In the genomic region with DNA sequence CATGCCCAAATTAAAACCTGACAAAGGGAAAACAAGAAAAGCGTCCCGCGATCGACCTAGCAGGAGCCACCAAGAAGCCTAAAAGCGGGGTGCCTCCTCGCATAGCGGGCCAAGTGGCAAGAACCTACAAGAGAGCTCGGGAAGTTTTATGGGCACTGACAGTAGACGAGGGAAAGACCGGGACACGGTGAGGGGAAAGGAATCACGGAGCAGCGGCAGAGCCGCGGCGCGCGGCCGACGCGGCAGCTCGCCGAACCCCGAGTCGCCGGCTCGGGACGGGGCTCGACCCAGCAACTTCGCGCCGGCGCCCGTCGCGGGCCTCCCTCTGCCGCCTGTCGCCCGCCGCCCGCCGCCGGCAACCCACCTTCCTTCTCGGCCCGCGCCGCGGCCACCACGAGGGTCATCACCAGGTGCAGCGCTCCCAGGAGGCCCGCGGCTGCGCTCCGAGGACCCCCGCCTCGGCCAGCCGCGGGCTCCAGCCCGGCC, we compare ENCODE assay signal across 7 mouse cellular contexts. TPM values are rescaled to one million over a fixed set of nuclear protein-coding genes. Genes with fewer than 3 reads are reported as not detected.
DNase-seq lines count a peak whose midpoint lies in the region; ATAC-seq and TF ChIP-seq lines count a peak whose summit lies in the region.

No protein-coding gene starts in this region.

- peaks cover 13% of the 10 kb centered on the region for H3K4me1 ChIP-seq in forebrain, postnatal 0 days (ENCODE audit: insufficient read depth)
- H3K4me1 ChIP-seq in intestine, embryonic 16.5 days (ENCODE audit: control insufficient read depth, insufficient read depth, low read length), result peaks cover 29% of the 10 kb centered on the region

- peak; percentile 66 for DNase-seq in A20 (ENCODE audit: low read depth, low spot score)
- peak; percentile 62 for DNase-seq in forebrain, postnatal 0 days
- DNase-seq in lung, postnatal 14 days, result peak; percentile 49
- peak; percentile 33 for DNase-seq in splenic B cell, adult 2 months (ENCODE audit: low read depth, low spot score)

- H3K79me2 ChIP-seq in C2C12 (ENCODE audit: control insufficient read depth, insufficient read depth), result peaks cover 56% of the 10 kb centered on the region

- H3K36me3 ChIP-seq in C2C12 (ENCODE audit: control insufficient read depth, insufficient read depth), result no peaks in the 10 kb centered on the region
- H3K36me3 ChIP-seq in forebrain, postnatal 0 days (ENCODE audit: insufficient read depth), result no peaks in the 10 kb centered on the region
- no peaks in the 10 kb centered on the region for H3K36me3 ChIP-seq in intestine, embryonic 16.5 days (ENCODE audit: control insufficient read depth, insufficient read depth, low read length)
- no peaks in the 10 kb centered on the region for H3K36me3 ChIP-seq in splenic B cell, adult 2 months (ENCODE audit: control insufficient read depth, insufficient read depth, low read length, poor library complexity, severe bottlenecking)

- no peaks in the 10 kb centered on the region for H3K27me3 ChIP-seq in C2C12 (ENCODE audit: control insufficient read depth, insufficient read depth, insufficient read length)
- H3K27me3 ChIP-seq in forebrain, postnatal 0 days (ENCODE audit: insufficient read depth, low read length), result no peaks in the 10 kb centered on the region
- no peaks in the 10 kb centered on the region for H3K27me3 ChIP-seq in intestine, embryonic 16.5 days (replicated peaks; ENCODE audit: control insufficient read depth, insufficient read depth, low read length)
- no peaks in the 10 kb centered on the region for H3K27me3 ChIP-seq in splenic B cell, adult 2 months (ENCODE audit: control insufficient read depth, insufficient read depth, low read length, poor library complexity, severe bottlenecking)

- H3K9me3 ChIP-seq in forebrain, postnatal 0 days (ENCODE audit: low read length), result no peaks in the 10 kb centered on the region
- no peaks in the 10 kb centered on the region for H3K9me3 ChIP-seq in intestine, embryonic 16.5 days (ENCODE audit: control insufficient read depth, low read length)

- H3K4me2 ChIP-seq in forebrain, postnatal 0 days (ENCODE audit: low read depth), result peak overlapping the region; percentile 69
- peak overlapping the region; percentile 73 for H3K4me2 ChIP-seq in intestine, embryonic 16.5 days (ENCODE audit: low read depth, low read length)

- no peak for TF ChIP-seq CTCF in C2C12 (IDR thresholded peaks at IDR 0.05; ENCODE audit: control insufficient read depth, insufficient read depth, insufficient read length)
- no peak for TF ChIP-seq CTCF in forebrain, postnatal 0 days (IDR thresholded peaks at IDR 0.05; ENCODE audit: low read depth)

- peak overlapping the region; percentile 99 for H3ac ChIP-seq in C2C12 (ENCODE audit: control insufficient read depth, insufficient read length, low read depth)

- peak overlapping the region; percentile 96 for H3K27ac ChIP-seq in forebrain, postnatal 0 days (ENCODE audit: low read depth, low read length)
- peak overlapping the region; percentile 89 for H3K27ac ChIP-seq in intestine, embryonic 16.5 days (ENCODE audit: low read length)

- under 1% methylated on average over 36 of the region's 59 CpGs for WGBS in forebrain, postnatal 0 days
- under 1% methylated on average over 51 of the region's 59 CpGs for WGBS in intestine, embryonic 16.5 days

- H3K9ac ChIP-seq in forebrain, postnatal 0 days, result peak overlapping the region; percentile 96
- H3K9ac ChIP-seq in intestine, embryonic 16.5 days (ENCODE audit: low read depth, low read length), result peak overlapping the region; percentile 100

- H3K4me3 ChIP-seq in C2C12 (ENCODE audit: insufficient read depth, poor library complexity, severe bottlenecking), result peak overlapping the region; percentile 82
- peak overlapping the region; percentile 97 for H3K4me3 ChIP-seq in forebrain, postnatal 0 days (ENCODE audit: low read depth, low read length)
- H3K4me3 ChIP-seq in intestine, embryonic 16.5 days (ENCODE audit: low read length), result peak overlapping the region; percentile 94

- peak; percentile 26; the same call in 1 of the 2 replicates for ATAC-seq in cerebellum, adult (ENCODE audit: insufficient number of reproducible peaks, low FRiP score, low TSS enrichment)
- no peak for ATAC-seq in forebrain, postnatal 0 days
- ATAC-seq in intestine, embryonic 16.5 days, result peak; percentile 1; the same call in 1 of the 2 replicates

- H3K79me3 ChIP-seq in C2C12 (ENCODE audit: low read depth), result peaks cover 46% of the 10 kb centered on the region

TF ChIP-seq in C2C12, 6 proteins besides CTCF, POLR2A, EP300 and RAD21:
- TF ChIP-seq FOSL1 (IDR thresholded peaks at IDR 0.05; ENCODE audit: insufficient read depth, low read length, poor library complexity, severe bottlenecking) (no peak), MYOG (IDR thresholded peaks at IDR 0.05; ENCODE audit: control insufficient read depth, extremely low read depth, insufficient read length) (no peak), MYOD1 (IDR thresholded peaks at IDR 0.05; ENCODE audit: control insufficient read depth, insufficient read length, low read depth) (no peak), MAX (IDR thresholded peaks at IDR 0.05) (no peak), CEBPB (IDR thresholded peaks at IDR 0.05; ENCODE audit: low read depth) (no peak), USF1 (IDR thresholded peaks at IDR 0.05; ENCODE audit: low read depth) (no peak)

RNA-seq across cellular contexts. Expression of a gene that starts 4.6 kb away (rescaled TPM):
- polyA plus RNA-seq in C2C12 (2012; fragmentation: generic; extraction: Trizol), result 12.9 TPM
- total RNA-seq in forebrain, postnatal 0 days (2014; rRNA removed), result 19.9 and 29.3 TPM in 2 replicates
- polyA plus RNA-seq in forebrain, postnatal 0 days (2015; fragmentation: Nextera tagmentation; extraction: Ambion mirVana), result 7.2 and 9.4 TPM in 2 replicates
- polyA plus RNA-seq in intestine, embryonic 16.5 days (2015; fragmentation: Nextera tagmentation; extraction: Ambion mirVana), result 9.3 and 11.3 TPM in 2 replicates
